1 mouse cellular context compared by ENCODE assay signal in the genomic region with DNA sequence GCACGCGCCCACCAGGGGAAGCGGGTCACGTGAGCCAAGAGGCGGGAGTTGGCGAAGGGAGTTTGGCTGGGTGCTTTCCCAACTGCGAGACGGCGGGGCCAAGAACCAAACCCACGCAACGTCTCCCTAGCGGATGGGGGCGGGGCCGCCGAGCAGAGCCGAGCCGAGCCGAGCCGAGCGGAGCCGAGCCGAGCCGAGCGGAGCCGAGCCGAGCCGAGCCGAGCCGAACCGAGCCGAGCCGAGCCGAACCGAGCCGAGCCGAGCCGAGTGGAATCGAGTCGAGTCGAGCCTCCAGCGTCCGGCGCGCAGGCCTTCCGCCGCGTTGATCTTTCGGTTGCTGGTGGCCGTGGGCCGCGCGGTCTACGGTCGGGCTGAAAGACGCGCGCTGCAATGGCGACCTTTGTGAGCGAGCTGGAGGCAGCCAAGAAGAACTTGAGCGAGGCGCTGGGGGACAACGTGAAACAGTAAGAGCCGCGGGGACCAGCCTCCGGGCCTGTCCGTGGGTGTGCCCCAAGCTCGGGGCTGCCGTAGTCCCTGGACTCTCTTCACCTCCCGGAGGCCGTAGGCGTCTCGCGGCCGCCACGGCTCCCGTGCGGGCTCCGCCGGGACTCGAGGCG.
A peak's percentile ranks its signal among the peaks of the same experiment; 100 is the strongest.
TF ChIP-seq lines count a peak whose summit lies in the region.

Gene Tada1, plus strand, starts transcription at position 85 of the 617 bp plus-strand sequence.

TF ChIP-seq in CH12.LX, 34 proteins besides CTCF, POLR2A, EP300 and RAD21 (continued from another document):
- TF ChIP-seq MEF2A (IDR thresholded peaks at IDR 0.05; ENCODE audit: borderline replicate concordance, low read depth, low read length) (0 out of 2 replicates have a peak, but pooled peaks have one; percentile 23), KAT2A (IDR thresholded peaks at IDR 0.05; ENCODE audit: insufficient replicate concordance, low read length) (no peak), MYC (IDR thresholded peaks at IDR 0.05; ENCODE audit: low read depth, low read length) (no peak), POLR2AphosphoS2 (IDR thresholded peaks at IDR 0.05; ENCODE audit: low read depth, low read length) (no peak), TCF12 (IDR thresholded peaks at IDR 0.05; ENCODE audit: low read depth, low read length) (peak; percentile 32; the same call in 1 of the 2 replicates), SMC3 (IDR thresholded peaks at IDR 0.05; ENCODE audit: low read depth, low read length) (no peak), MAX (IDR thresholded peaks at IDR 0.05; ENCODE audit: low read length) (peak; percentile 78), CHD2 (IDR thresholded peaks at IDR 0.05; ENCODE audit: low read length) (no peak), GABPA (IDR thresholded peaks at IDR 0.05; ENCODE audit: insufficient replicate concordance, low read depth, low read length) (no peak), ZKSCAN1 (IDR thresholded peaks at IDR 0.05; ENCODE audit: borderline replicate concordance, low read depth, low read length) (no peak), JUN (IDR thresholded peaks at IDR 0.05; ENCODE audit: insufficient read depth, low read depth, low read length) (no peak), PAX5 (IDR thresholded peaks at IDR 0.05; ENCODE audit: low read length) (no peak), ZNF384 (IDR thresholded peaks at IDR 0.05; ENCODE audit: low read depth, low read length) (no peak), BHLHE40 (IDR thresholded peaks at IDR 0.05; ENCODE audit: low read depth, low read length) (peak; percentile 93), IRF4 (IDR thresholded peaks at IDR 0.05; ENCODE audit: low read depth, low read length) (0 out of 2 replicates have a peak, but pooled peaks have one; percentile 10), NELFE (IDR thresholded peaks at IDR 0.05; ENCODE audit: low read depth, low read length) (no peak), ZC3H11A (IDR thresholded peaks at IDR 0.05; ENCODE audit: low read depth, low read length) (no peak), E2F4 (IDR thresholded peaks at IDR 0.05; ENCODE audit: insufficient replicate concordance, low read depth, low read length) (no peak), USF1 (IDR thresholded peaks at IDR 0.05; ENCODE audit: low read depth, low read length) (peak; percentile 90), SIN3A (IDR thresholded peaks at IDR 0.05; ENCODE audit: low read length) (no peak), CHD1 (IDR thresholded peaks at IDR 0.05; ENCODE audit: low read depth, low read length) (no peak), ELF1 (IDR thresholded peaks at IDR 0.05; ENCODE audit: low read depth, low read length) (no peak), HCFC1 (IDR thresholded peaks at IDR 0.05; ENCODE audit: low read depth, low read length) (peak; percentile 48), JUND (conservative IDR thresholded peaks at IDR 0.05; ENCODE audit: low read depth, low read length) (no peak), UBTF (IDR thresholded peaks at IDR 0.05; ENCODE audit: low read depth, low read length) (no peak; the same call in 1 of the 2 replicates), ETS1 (conservative IDR thresholded peaks at IDR 0.05; ENCODE audit: low read depth, low read length) (no peak)
